Comparison of ENCODE assay signal across 8 mouse cellular contexts in genomic region chr9:62838146-62838505, GRCm38 (mm10). TPM values are rescaled to one million over a fixed set of nuclear protein-coding genes. Genes with fewer than 3 reads are reported as not detected.
DNase-seq lines count a peak whose midpoint lies in the region; ATAC-seq and TF ChIP-seq lines count a peak whose summit lies in the region.

No protein-coding gene starts in this region.

- no peaks in the 10 kb centered on the region for H3K9me3 ChIP-seq in embryonic facial prominence, embryonic 13.5 days
- H3K9me3 ChIP-seq in intestine, embryonic 16.5 days (ENCODE audit: control insufficient read depth, low read length): no peaks in the 10 kb centered on the region
- H3K9me3 ChIP-seq in neural tube, embryonic 13.5 days: no peaks in the 10 kb centered on the region

- peak overlapping the region; percentile 91; the same call in 1 of the 2 replicates for H3K9ac ChIP-seq in embryonic facial prominence, embryonic 13.5 days
- peak overlapping the region; percentile 40; the same call in 1 of the 2 replicates for H3K9ac ChIP-seq in intestine, embryonic 16.5 days (ENCODE audit: low read depth, low read length)
- H3K9ac ChIP-seq in neural tube, embryonic 13.5 days: peak overlapping the region; percentile 80; the same call in 1 of the 2 replicates

- H3K27me3 ChIP-seq in embryonic facial prominence, embryonic 13.5 days: no peaks in the 10 kb centered on the region
- H3K27me3 ChIP-seq in intestine, embryonic 16.5 days (replicated peaks; ENCODE audit: control insufficient read depth, insufficient read depth, low read length): no peaks in the 10 kb centered on the region
- H3K27me3 ChIP-seq in neural tube, embryonic 13.5 days: peaks cover 3% of the 10 kb centered on the region; the same call in 1 of the 2 replicates

- ATAC-seq in embryonic facial prominence, embryonic 13.5 days (ENCODE audit: insufficient number of reproducible peaks, insufficient read depth, low FRiP score, low TSS enrichment, low read depth): 0 out of 2 replicates have a peak, but pooled peaks have one; percentile 7
- ATAC-seq in intestine, embryonic 16.5 days: 0 out of 2 replicates have a peak, but pooled peaks have one; percentile 3
- ATAC-seq in neural tube, embryonic 13.5 days (ENCODE audit: low read depth): peak; percentile 41
- ATAC-seq in erythroid progenitor cell, adult 5-6 weeks (replicated peaks; ENCODE audit: low FRiP score, poor library complexity, severe bottlenecking): no peak; the same call in 1 of the 2 replicates

- H3K36me3 ChIP-seq in embryonic facial prominence, embryonic 13.5 days: 0 out of 2 replicates have a peak, but pooled peaks cover 2% of the 10 kb centered on the region
- H3K36me3 ChIP-seq in intestine, embryonic 16.5 days (ENCODE audit: control insufficient read depth, insufficient read depth, low read length): no peaks in the 10 kb centered on the region
- no peaks in the 10 kb centered on the region for H3K36me3 ChIP-seq in neural tube, embryonic 13.5 days

- H3K4me3 ChIP-seq in lung, adult 2 months (replicated peaks; ENCODE audit: extremely low read depth, low read depth, low read length): peak overlapping the region; percentile 53
- peak overlapping the region; percentile 69 for H3K4me3 ChIP-seq in embryonic facial prominence, embryonic 13.5 days
- H3K4me3 ChIP-seq in intestine, embryonic 16.5 days (ENCODE audit: low read length): peak overlapping the region; percentile 64
- peak overlapping the region; percentile 46 for H3K4me3 ChIP-seq in neural tube, embryonic 13.5 days

- peak overlapping the region; percentile 92 for H3K27ac ChIP-seq in embryonic facial prominence, embryonic 13.5 days
- H3K27ac ChIP-seq in intestine, embryonic 16.5 days (ENCODE audit: low read length): peak overlapping the region; percentile 72
- peak overlapping the region; percentile 38; the same call in 1 of the 2 replicates for H3K27ac ChIP-seq in neural tube, embryonic 13.5 days (replicated peaks)

- no peak for TF ChIP-seq POLR2A in lung, adult 2 months (IDR thresholded peaks at IDR 0.05; ENCODE audit: borderline replicate concordance, extremely low read depth, low read depth, low read length)

- no peak for DNase-seq in lung, adult 2 months
- no peak for DNase-seq in lung, postnatal 10 days
- DNase-seq in left cerebral cortex, postnatal 36 days (ENCODE audit: low spot score in 2 of 2): no peak
- no peak for DNase-seq in right cerebral cortex, adult 18-20 months

- no peak for TF ChIP-seq CTCF in lung, adult 2 months (IDR thresholded peaks at IDR 0.05; ENCODE audit: insufficient read depth, low read length)

- H3K4me1 ChIP-seq in lung, adult 2 months (ENCODE audit: control insufficient read depth, insufficient read depth, low read length): peaks cover 4% of the 10 kb centered on the region; the same call in 1 of the 2 replicates
- peaks cover 28% of the 10 kb centered on the region for H3K4me1 ChIP-seq in embryonic facial prominence, embryonic 13.5 days
- peaks cover 20% of the 10 kb centered on the region for H3K4me1 ChIP-seq in intestine, embryonic 16.5 days (ENCODE audit: control insufficient read depth, insufficient read depth, low read length)
- peaks cover 16% of the 10 kb centered on the region for H3K4me1 ChIP-seq in neural tube, embryonic 13.5 days (replicated peaks)

- peak overlapping the region; percentile 89 for H3K4me2 ChIP-seq in embryonic facial prominence, embryonic 13.5 days
- H3K4me2 ChIP-seq in intestine, embryonic 16.5 days (ENCODE audit: low read depth, low read length): peak overlapping the region; percentile 80
- H3K4me2 ChIP-seq in neural tube, embryonic 13.5 days: peak overlapping the region; percentile 81

- WGBS in lung, adult 2 months: 5% methylated on average over 8 of the region's 8 CpGs
- 15% methylated on average over 8 of the region's 8 CpGs for WGBS in embryonic facial prominence, embryonic 13.5 days
- 15% methylated on average over 8 of the region's 8 CpGs for WGBS in intestine, embryonic 16.5 days
- WGBS in neural tube, embryonic 13.5 days: 21% methylated on average over 8 of the region's 8 CpGs

- intact Hi-C loops in left cerebral cortex, postnatal 36 days (cut with DNase I): no loop called here

RNA-seq across cellular contexts. Expression of gene Cln6, which starts 0.5 kb away (rescaled TPM):
- polyA plus RNA-seq in lung, adult 2 months (2012; rRNA removed): 58.1 and 60.8 TPM in 2 replicates
- polyA plus RNA-seq in embryonic facial prominence, embryonic 13.5 days (2015; fragmentation: Nextera tagmentation; extraction: Ambion mirVana): 15.8 and 21.2 TPM in 2 replicates
- 34.9 and 40.2 TPM in 2 replicates for polyA plus RNA-seq in intestine, embryonic 16.5 days (2015; fragmentation: Nextera tagmentation; extraction: Ambion mirVana)
- polyA plus RNA-seq in neural tube, embryonic 13.5 days (2015; fragmentation: Nextera tagmentation; extraction: Ambion mirVana): 4.8 and 6.8 TPM in 2 replicates
- total RNA-seq in erythroid progenitor cell, adult 5-6 weeks (2015; ENCODE audit: low replicate concordance): 18.9 and 29.6 TPM in 2 replicates
- 5.3 and 7.2 TPM in 2 replicates for total RNA-seq in erythroid progenitor cell, adult 5-6 weeks (2017; ENCODE audit: low replicate concordance)
- 10 to 100 TPM; 10.3 to 13.7 TPM for total RNA-seq in left cerebral cortex, postnatal 36 days (2021)

RNA-seq across cellular contexts. Expression of gene Calml4, which starts 19.8 kb away (rescaled TPM):
- polyA plus RNA-seq in lung, adult 2 months (2012; rRNA removed): 7.1 and 11.6 TPM in 2 replicates
- 5.9 and 9.8 TPM in 2 replicates for polyA plus RNA-seq in embryonic facial prominence, embryonic 13.5 days (2015; fragmentation: Nextera tagmentation; extraction: Ambion mirVana)
- polyA plus RNA-seq in intestine, embryonic 16.5 days (2015; fragmentation: Nextera tagmentation; extraction: Ambion mirVana): 286 and 319 TPM in 2 replicates
- 5.6 and 7.9 TPM in 2 replicates for polyA plus RNA-seq in neural tube, embryonic 13.5 days (2015; fragmentation: Nextera tagmentation; extraction: Ambion mirVana)
- not detected in 2 replicates for total RNA-seq in erythroid progenitor cell, adult 5-6 weeks (2015; ENCODE audit: low replicate concordance)
- total RNA-seq in erythroid progenitor cell, adult 5-6 weeks (2017; ENCODE audit: low replicate concordance): not detected in 2 replicates
- 1 to 10 TPM in 1 of 2 experiments, not detected in 1; 1.7 TPM for total RNA-seq in left cerebral cortex, postnatal 36 days (2021)

RNA-seq across cellular contexts. Expression of gene Fem1b, which starts 26.4 kb away (rescaled TPM):
- polyA plus RNA-seq in lung, adult 2 months (2012; rRNA removed): 12.1 and 13.9 TPM in 2 replicates
- 19.8 and 20.2 TPM in 2 replicates for polyA plus RNA-seq in embryonic facial prominence, embryonic 13.5 days (2015; fragmentation: Nextera tagmentation; extraction: Ambion mirVana)
- 12.2 and 12.5 TPM in 2 replicates for polyA plus RNA-seq in intestine, embryonic 16.5 days (2015; fragmentation: Nextera tagmentation; extraction: Ambion mirVana)
- polyA plus RNA-seq in neural tube, embryonic 13.5 days (2015; fragmentation: Nextera tagmentation; extraction: Ambion mirVana): 44.6 and 45.3 TPM in 2 replicates
- total RNA-seq in erythroid progenitor cell, adult 5-6 weeks (2015; ENCODE audit: low replicate concordance): 9.7 and 24.7 TPM in 2 replicates
- 24.1 and 25.0 TPM in 2 replicates for total RNA-seq in erythroid progenitor cell, adult 5-6 weeks (2017; ENCODE audit: low replicate concordance)
- 100 to 1,000 TPM in 1 of 2 experiments, 10 to 100 TPM in 1; 98.6 to 100 TPM for total RNA-seq in left cerebral cortex, postnatal 36 days (2021)

Comparison
In these comparisons a context has a peak if more than half of its experiments do, and no peak if none do; other contexts are left out.
1. H3K27ac ChIP-seq: peak in every context shown above with its lines; median percentile 92 in embryonic facial prominence, embryonic 13.5 days; 72 in intestine, embryonic 16.5 days; 38 in neural tube, embryonic 13.5 days.
2. H3K9ac ChIP-seq: peak in every context shown above with its lines; median percentile 91 in embryonic facial prominence, embryonic 13.5 days; 80 in neural tube, embryonic 13.5 days; 40 in intestine, embryonic 16.5 days.
3. RNA of gene Calml4, which starts 19.8 kb away (polyA plus RNA-seq): 286 to 319 TPM in intestine, embryonic 16.5 days; 7.1 to 11.6 TPM in lung, adult 2 months, 5.6 to 7.9 TPM in neural tube, embryonic 13.5 days and 5.9 to 9.8 TPM in embryonic facial prominence, embryonic 13.5 days; every median in the first group is over 10 times any median in the second.
4. Peak in every context shown above with its lines, with median percentiles within 50 percentile points of each other: H3K4me3 ChIP-seq and H3K4me2 ChIP-seq.